Mouse (Mus musculus) hindbrain, embryonic 11.5 days (tissue): ENCODE data around the gene A430005L14Rik. TPM values are rescaled to one million over a fixed set of nuclear protein-coding genes. Genes with fewer than 3 reads are reported as not detected.

Source experiments
- ATAC-seq: fragments of 200-750 bp; cut with Nextera tagmentation; 2 replicates; pipeline ENCODE4 v1.8.0; 2017; ENCODE audit warnings: mild to moderate bottlenecking, moderate TSS enrichment, moderate library complexity; ENCODE audit not compliant: low FRiP score
- DNase-seq: peaks from one replicate; pipeline ENCODE4 v3.0.0-alpha.2; 2015; ENCODE audit warnings: low spot score
- H3K27ac ChIP-seq: fragments of 300-500 bp; sonication (generic); 2 replicates; pipeline ENCODE4 v1.5.1; 2014; ENCODE audit warnings: mild to moderate bottlenecking, low read depth, low read length
- H3K27me3 ChIP-seq: fragments of 300-500 bp; sonication (generic); 2 replicates; pipeline ENCODE4 v1.6.1; 2014; ENCODE audit warnings: mild to moderate bottlenecking, low read length, moderate library complexity, mixed read lengths; ENCODE audit not compliant: control insufficient read depth, insufficient read depth
- H3K36me3 ChIP-seq: fragments of 300-500 bp; sonication (generic); 2 replicates; pipeline ENCODE4 v1.6.1; 2014; ENCODE audit warnings: mild to moderate bottlenecking, low read length, moderate library complexity, mixed read lengths; ENCODE audit not compliant: control insufficient read depth, insufficient read depth
- H3K4me1 ChIP-seq: fragments of 300-500 bp; sonication (generic); replicated peaks from 2 replicates; pipeline ENCODE4 v1.6.1; 2014; ENCODE audit warnings: low read length, mixed read lengths; ENCODE audit not compliant: control insufficient read depth, insufficient read depth
- H3K4me2 ChIP-seq: fragments of 300-500 bp; sonication (generic); replicated peaks from 2 replicates; pipeline ENCODE4 v1.6.1; 2014; ENCODE audit warnings: mild to moderate bottlenecking, low read depth, low read length
- H3K4me3 ChIP-seq: fragments of 300-500 bp; sonication (generic); 2 replicates; pipeline ENCODE4 v1.5.1; 2014; ENCODE audit warnings: low read depth, low read length
- H3K9ac ChIP-seq: fragments of 300-500 bp; sonication (generic); 2 replicates; pipeline ENCODE4 v1.6.1; 2014; ENCODE audit warnings: low read depth, low read length
- H3K9me3 ChIP-seq: fragments of 300-500 bp; sonication (generic); 2 replicates; pipeline ENCODE4 v1.6.1; 2016; ENCODE audit warnings: low read length; ENCODE audit not compliant: control insufficient read depth
- WGBS: fragments of 180-500 bp; shearing (Covaris S2); extraction: QIAGEN DNeasy Blood & Tissue Kit; methylation state at CpG from one replicate; pipeline ENCODE4 v1.1.7; 2014; 5-methylcytosine and 5-hydroxymethylcytosine counted together
- polyA plus RNA-seq: library from polyadenylated mRNA; unstranded; fragments of >200 nt; fragmentation: Nextera tagmentation; extraction: Ambion mirVana; gene quantifications from 2 replicates; pipeline ENCODE4 v1.2.1, GENCODE M21; 2014

A430005L14Rik gene
- polyA plus RNA-seq, 1 experiment from 2014 or later: 112 TPM

GRCm38 (mm10) chr4:153929921-153930320 is 27.1 kb upstream of the A430005L14Rik start:
- H3K9ac ChIP-seq: no peak overlapping the region
- no peak overlapping the region for H3K4me2 ChIP-seq
- no peak for ATAC-seq
- no peaks in the 10 kb centered on the region for H3K4me1 ChIP-seq
- WGBS: 70% methylated on average over 4 of the region's 4 CpGs
- H3K9me3 ChIP-seq: no peaks in the 10 kb centered on the region
- no peaks in the 10 kb centered on the region for H3K36me3 ChIP-seq
- no peak for DNase-seq
- no peaks in the 10 kb centered on the region for H3K27me3 ChIP-seq
- no peak overlapping the region for H3K27ac ChIP-seq
- no peak overlapping the region for H3K4me3 ChIP-seq

- Histone ChIP-seq H3K4me1 (0 out of 2 replicates have a peak, but pooled peaks cover 2% of the 10 kb centered on the region), H3K27me3 (no peaks in the 10 kb centered on the region; the same call in 1 of the 2 replicates), H3K9me3 (no peaks in the 10 kb centered on the region), H3K4me2 (no peak overlapping the region), H3K36me3 (no peaks in the 10 kb centered on the region), H3K9ac (no peak overlapping the region), H3K27ac (no peak overlapping the region), H3K4me3 (no peak overlapping the region)
- WGBS: 61% methylated on average over 4 of the region's 4 CpGs
- ATAC-seq (no peak), DNase-seq (peak; percentile 63)
Observed at GRCm38 (mm10) chr4:153943243-153943642, 13.8 kb upstream of the A430005L14Rik start.

- Histone ChIP-seq H3K9me3 (no peaks in the 10 kb centered on the region), H3K4me3 (no peak overlapping the region), H3K4me1 (0 out of 2 replicates have a peak, but pooled peaks cover 2% of the 10 kb centered on the region), H3K9ac (no peak overlapping the region), H3K27me3 (no peaks in the 10 kb centered on the region; the same call in 1 of the 2 replicates), H3K27ac (no peak overlapping the region), H3K4me2 (no peak overlapping the region), H3K36me3 (no peaks in the 10 kb centered on the region)
- DNase-seq (no peak), ATAC-seq (no peak)
- 57% methylated on average over 6 of the region's 6 CpGs for WGBS
Observed at GRCm38 (mm10) chr4:153944261-153944660, 12.8 kb upstream of the A430005L14Rik start.

GRCm38 (mm10) chr4:153945741-153946140 is 11.3 kb upstream of the A430005L14Rik start:
- 85% methylated on average over 6 of the region's 6 CpGs for WGBS
- Histone ChIP-seq H3K27ac (no peak overlapping the region), H3K4me1 (0 out of 2 replicates have a peak, but pooled peaks cover 2% of the 10 kb centered on the region), H3K9ac (no peak overlapping the region), H3K9me3 (no peaks in the 10 kb centered on the region), H3K4me3 (no peak overlapping the region), H3K27me3 (no peaks in the 10 kb centered on the region; the same call in 1 of the 2 replicates), H3K36me3 (no peaks in the 10 kb centered on the region), H3K4me2 (no peak overlapping the region)
- ATAC-seq: no peak
- no peak for DNase-seq

GRCm38 (mm10) chr4:153950372-153950771 is 6.7 kb upstream of the A430005L14Rik start:
- H3K4me1 ChIP-seq: 0 out of 2 replicates have a peak, but pooled peaks cover 2% of the 10 kb centered on the region
- 75% methylated on average over 2 of the region's 2 CpGs for WGBS

GRCm38 (mm10) chr4:153951150-153951549 is 5.9 kb upstream of the A430005L14Rik start:
- Histone ChIP-seq H3K4me1 (0 out of 2 replicates have a peak, but pooled peaks cover 2% of the 10 kb centered on the region), H3K9ac (no peak overlapping the region), H3K9me3 (no peaks in the 10 kb centered on the region), H3K4me2 (no peak overlapping the region), H3K36me3 (no peaks in the 10 kb centered on the region), H3K27ac (no peak overlapping the region), H3K4me3 (no peak overlapping the region), H3K27me3 (no peaks in the 10 kb centered on the region; the same call in 1 of the 2 replicates)
- 71% methylated on average over 3 of the region's 3 CpGs for WGBS
- ATAC-seq (no peak), DNase-seq (no peak)

More at GRCm38 (mm10) chr4:153950372-153950771, 6.7 kb upstream of the A430005L14Rik start:
- no peaks in the 10 kb centered on the region; the same call in 1 of the 2 replicates for H3K27me3 ChIP-seq
- no peak overlapping the region for H3K4me3 ChIP-seq
- no peak overlapping the region for H3K4me2 ChIP-seq
- DNase-seq (no peak), ATAC-seq (no peak)
- H3K27ac ChIP-seq: no peak overlapping the region
- H3K36me3 ChIP-seq: no peaks in the 10 kb centered on the region
- H3K9ac ChIP-seq: no peak overlapping the region
- no peaks in the 10 kb centered on the region for H3K9me3 ChIP-seq

- H3K4me1 ChIP-seq: 0 out of 2 replicates have a peak, but pooled peaks cover 2% of the 10 kb centered on the region
- WGBS: 32% methylated on average over 5 of the region's 5 CpGs
- no peaks in the 10 kb centered on the region for H3K9me3 ChIP-seq
- no peak overlapping the region for H3K4me2 ChIP-seq
- H3K27me3 ChIP-seq: no peaks in the 10 kb centered on the region; the same call in 1 of the 2 replicates
- ATAC-seq: peak; percentile 60
- DNase-seq: no peak
- H3K4me3 ChIP-seq: no peak overlapping the region
- no peak overlapping the region for H3K27ac ChIP-seq
- no peak overlapping the region; the same call in 1 of the 2 replicates for H3K9ac ChIP-seq
- no peaks in the 10 kb centered on the region for H3K36me3 ChIP-seq
Observed at GRCm38 (mm10) chr4:153951692-153952091, 5.3 kb upstream of the A430005L14Rik start.

GRCm38 (mm10) chr4:153955651-153956050 is 1.4 kb upstream of the A430005L14Rik start:
- no peaks in the 10 kb centered on the region; the same call in 1 of the 2 replicates for H3K27me3 ChIP-seq
- WGBS: 90% methylated on average over 8 of the region's 8 CpGs

More at GRCm38 (mm10) chr4:153955651-153956050, 1.4 kb upstream of the A430005L14Rik start:
- H3K4me1 ChIP-seq: peaks cover 5% of the 10 kb centered on the region; the same call in 1 of the 2 replicates
- H3K27ac ChIP-seq: no peak overlapping the region
- no peak for DNase-seq
- no peaks in the 10 kb centered on the region for H3K9me3 ChIP-seq
- H3K4me3 ChIP-seq: no peak overlapping the region
- no peak for ATAC-seq
- peaks cover 3% of the 10 kb centered on the region; the same call in 1 of the 2 replicates for H3K36me3 ChIP-seq
- H3K9ac ChIP-seq: no peak overlapping the region
- H3K4me2 ChIP-seq: no peak overlapping the region
